Mouse (Mus musculus) erythroblast, embryonic 14.5 days (primary cell): ENCODE results near the gene Vwa5b1. TPM values are rescaled to one million over a fixed set of nuclear protein-coding genes. Genes with fewer than 3 reads are reported as not detected.

Source experiments
- H3K27me3 ChIP-seq: 2 replicates; pipeline ENCODE4 v1.6.1; 2012; ENCODE audit warnings: inconsistent platforms; ENCODE audit not compliant: control insufficient read depth
- H3K36me3 ChIP-seq: 2 replicates; pipeline ENCODE4 v1.6.1; 2012; ENCODE audit warnings: mild to moderate bottlenecking, inconsistent platforms; ENCODE audit not compliant: control insufficient read depth
- H3K4me1 ChIP-seq: 2 replicates; pipeline ENCODE4 v1.6.1; 2012; ENCODE audit warnings: inconsistent platforms; ENCODE audit not compliant: control insufficient read depth
- H3K4me3 ChIP-seq: replicated peaks from 2 replicates; pipeline ENCODE3; 2012; ENCODE audit warnings: moderate library complexity, mild to moderate bottlenecking, inconsistent platforms
- H3K9me3 ChIP-seq: 2 replicates; pipeline ENCODE4 v1.6.1; 2012; ENCODE audit warnings: low read length, inconsistent platforms, mixed read lengths; ENCODE audit not compliant: control insufficient read depth
- GATA1 ChIP-seq: IDR thresholded peaks from 2 replicates; pipeline ENCODE4 v1.6.1; 2012; ENCODE audit warnings: low read length, inconsistent platforms, mixed read lengths
- TAL1 ChIP-seq: IDR thresholded peaks from 3 replicates; pipeline ENCODE4 v1.6.1; 2012; ENCODE audit warnings: low read length, inconsistent platforms, mixed read lengths
- polyA plus RNA-seq: library from polyadenylated mRNA; stranded (reverse); fragments of >175 nt; gene quantifications from 2 replicates; pipeline ENCODE4 v1.2.3, GENCODE M21; 2012

Vwa5b1 gene
- polyA plus RNA-seq, 1 experiment = not detected

DNA sequence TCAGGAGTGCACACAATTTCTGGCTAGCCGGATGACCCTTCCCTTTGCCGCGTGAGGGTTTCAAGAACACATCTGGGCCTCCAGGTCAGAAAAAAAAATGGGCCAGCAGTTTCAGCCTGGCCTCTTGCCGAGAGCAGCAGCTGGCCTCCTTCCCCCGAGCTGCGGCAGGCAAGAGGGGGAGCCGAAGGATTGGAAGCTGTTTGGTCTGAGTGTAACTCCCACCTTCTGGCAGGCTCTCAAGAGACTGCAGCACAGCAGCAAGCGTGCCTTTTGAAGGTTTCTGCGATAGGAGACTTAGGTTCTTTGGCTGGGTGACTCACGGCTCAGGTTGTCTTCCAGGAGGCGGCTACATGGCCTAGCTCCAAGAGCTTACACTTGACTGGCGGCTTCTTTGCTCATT is 92.5 kb downstream of the Vwa5b1 start:
- TF ChIP-seq GATA1 (no peak), TAL1 (no peak)
- Histone ChIP-seq H3K27me3 (no peaks in the 10 kb centered on the region), H3K4me3 (no peak overlapping the region), H3K36me3 (no peaks in the 10 kb centered on the region), H3K9me3 (peaks cover 3% of the 10 kb centered on the region; the same call in 1 of the 2 replicates), H3K4me1 (no peaks in the 10 kb centered on the region)

DNA sequence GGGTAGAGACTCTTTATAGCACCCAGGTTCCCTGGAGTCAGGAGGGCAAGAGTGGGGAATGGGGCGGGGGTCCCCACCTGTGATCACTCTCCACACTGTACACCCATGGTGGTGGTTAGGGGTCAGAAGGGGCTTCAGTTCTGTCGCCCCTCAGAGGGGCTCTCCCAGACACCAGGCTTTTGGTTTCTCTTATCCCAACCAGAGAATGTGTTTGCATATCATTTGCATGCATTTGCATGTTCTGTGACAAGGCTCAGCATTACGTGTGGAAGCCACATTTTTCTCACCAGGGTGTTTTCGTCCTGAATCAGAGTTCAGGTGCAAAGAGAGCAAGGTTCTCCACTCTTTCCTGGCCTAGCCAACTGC is 97.6 kb downstream of the Vwa5b1 start:
- Histone ChIP-seq H3K9me3 (peaks cover 17% of the 10 kb centered on the region), H3K36me3 (no peaks in the 10 kb centered on the region)

DNA sequence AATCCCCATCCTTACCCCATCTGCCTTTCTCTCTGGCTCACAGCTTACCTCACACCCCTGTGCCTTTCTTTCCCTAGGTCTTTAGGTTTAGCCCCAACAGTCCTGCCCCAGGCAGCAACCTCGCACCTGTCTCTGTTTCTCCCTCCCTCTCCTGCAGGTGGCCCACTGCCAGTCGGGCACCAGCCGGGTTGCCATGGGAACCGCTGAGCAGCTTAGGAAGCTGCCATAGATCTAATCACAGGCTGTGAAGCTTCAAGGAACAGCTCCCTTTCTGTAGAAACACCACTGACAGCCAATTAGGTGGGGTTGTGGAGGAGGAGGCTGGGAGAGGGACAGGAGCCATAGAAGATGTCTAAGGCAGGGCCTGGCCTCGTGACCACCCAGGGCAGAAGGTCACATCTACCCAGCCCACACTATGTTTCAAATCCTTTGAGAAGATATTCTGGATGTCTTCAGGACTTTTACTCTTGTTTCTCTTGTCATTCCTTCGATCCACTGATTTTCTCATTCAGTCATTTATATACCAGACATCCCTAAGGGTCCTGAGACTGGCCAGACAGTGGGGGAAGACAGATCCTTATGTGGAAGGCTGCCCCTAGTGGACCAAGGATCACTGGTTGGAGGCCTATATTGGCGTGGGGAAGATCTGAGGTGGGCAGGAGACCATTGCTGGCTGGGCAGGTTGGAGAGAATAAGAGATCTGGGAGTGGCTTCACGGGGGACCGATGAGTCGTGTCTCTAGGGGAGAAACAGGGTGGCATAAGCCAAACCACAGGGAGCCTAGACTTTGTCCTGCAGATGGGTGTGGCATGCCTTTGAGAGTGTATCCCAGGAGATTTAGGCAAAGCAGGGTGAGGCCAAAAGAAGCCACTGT is 98.2 kb downstream of the Vwa5b1 start:
- H3K9me3 ChIP-seq = peaks cover 21% of the 10 kb centered on the region
- H3K4me3 ChIP-seq = no peak overlapping the region
- H3K36me3 ChIP-seq = no peaks in the 10 kb centered on the region
- TF ChIP-seq GATA1 (no peak), TAL1 (no peak)
- H3K4me1 ChIP-seq = no peaks in the 10 kb centered on the region
- no peaks in the 10 kb centered on the region for H3K27me3 ChIP-seq

More for the DNA sequence above, 97.6 kb downstream of the Vwa5b1 start:
- TF ChIP-seq TAL1 (no peak), GATA1 (no peak)
- no peak overlapping the region for H3K4me3 ChIP-seq
- H3K4me1 ChIP-seq = no peaks in the 10 kb centered on the region
- no peaks in the 10 kb centered on the region for H3K27me3 ChIP-seq

DNA sequence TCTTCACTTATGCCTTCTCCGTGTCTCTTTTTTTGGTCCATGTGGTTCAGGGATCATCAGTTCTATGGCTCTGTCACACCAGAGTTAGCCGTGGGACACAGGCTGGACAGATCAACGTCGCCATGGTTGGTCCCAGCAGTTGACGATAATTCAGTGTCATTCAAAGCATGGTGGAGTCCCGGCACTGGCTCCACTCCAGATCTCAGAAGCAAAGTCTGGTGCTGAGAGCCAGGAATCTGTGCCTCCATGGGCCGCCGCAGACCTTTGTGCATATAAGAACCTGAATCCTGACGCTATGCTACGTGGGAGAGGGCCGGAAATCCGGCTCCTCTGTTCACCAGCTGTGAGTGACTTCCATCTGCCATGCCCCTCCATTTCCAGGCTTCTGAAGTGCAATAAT is 100.1 kb downstream of the Vwa5b1 start:
- Histone ChIP-seq H3K4me1 (no peaks in the 10 kb centered on the region), H3K36me3 (no peaks in the 10 kb centered on the region), H3K4me3 (no peak overlapping the region), H3K27me3 (no peaks in the 10 kb centered on the region; the same call in 1 of the 2 replicates), H3K9me3 (peaks cover 35% of the 10 kb centered on the region)
- TF ChIP-seq GATA1 = no peak
- no peak for TF ChIP-seq TAL1

DNA sequence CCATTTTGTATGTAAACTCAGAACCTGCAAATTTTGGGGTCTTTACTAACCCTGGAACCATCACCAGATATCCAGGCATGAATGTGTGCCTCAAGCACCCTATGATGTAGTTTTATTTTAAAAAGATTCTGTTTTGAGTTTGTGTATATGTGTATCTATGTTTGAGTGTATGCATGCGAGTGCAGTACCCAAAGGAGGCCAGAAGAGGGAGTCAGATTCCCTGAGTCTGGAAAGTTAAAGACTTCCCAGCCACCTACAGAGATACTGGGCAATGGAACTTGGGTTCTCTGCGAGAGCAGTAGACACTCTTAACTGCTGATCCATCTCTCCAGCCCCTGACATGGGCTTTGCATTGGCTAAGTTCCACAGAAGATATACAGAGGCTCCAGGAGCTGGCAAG is 101.8 kb downstream of the Vwa5b1 start:
- Histone ChIP-seq H3K27me3 (no peaks in the 10 kb centered on the region; the same call in 1 of the 2 replicates), H3K36me3 (no peaks in the 10 kb centered on the region), H3K4me3 (no peak overlapping the region), H3K9me3 (peaks cover 32% of the 10 kb centered on the region), H3K4me1 (no peaks in the 10 kb centered on the region)
- TF ChIP-seq GATA1 = no peak
- TF ChIP-seq TAL1 = no peak

DNA sequence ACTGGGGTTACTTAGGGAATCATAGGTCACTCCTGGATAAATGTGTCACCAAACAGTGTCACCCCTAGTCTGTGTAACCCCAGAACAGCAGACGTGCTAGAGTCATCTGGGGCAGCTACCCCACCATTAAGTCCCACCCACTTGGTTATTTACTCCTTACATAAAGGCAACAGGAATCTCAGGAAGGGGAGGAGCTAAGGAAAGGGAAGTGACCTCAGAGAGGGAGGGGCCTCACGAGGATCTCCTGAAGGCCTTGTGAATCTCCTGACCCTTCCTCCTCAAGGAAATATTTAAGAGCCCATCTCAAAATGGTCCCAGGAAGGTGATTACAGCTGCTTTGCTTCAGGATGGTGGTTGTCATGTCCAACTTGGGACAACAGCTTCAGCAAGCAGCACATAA is 103.9 kb downstream of the Vwa5b1 start:
- Histone ChIP-seq H3K4me3 (no peak overlapping the region), H3K4me1 (no peaks in the 10 kb centered on the region), H3K36me3 (no peaks in the 10 kb centered on the region), H3K27me3 (no peaks in the 10 kb centered on the region; the same call in 1 of the 2 replicates), H3K9me3 (peaks cover 32% of the 10 kb centered on the region)
- TF ChIP-seq GATA1 (no peak), TAL1 (no peak)

DNA sequence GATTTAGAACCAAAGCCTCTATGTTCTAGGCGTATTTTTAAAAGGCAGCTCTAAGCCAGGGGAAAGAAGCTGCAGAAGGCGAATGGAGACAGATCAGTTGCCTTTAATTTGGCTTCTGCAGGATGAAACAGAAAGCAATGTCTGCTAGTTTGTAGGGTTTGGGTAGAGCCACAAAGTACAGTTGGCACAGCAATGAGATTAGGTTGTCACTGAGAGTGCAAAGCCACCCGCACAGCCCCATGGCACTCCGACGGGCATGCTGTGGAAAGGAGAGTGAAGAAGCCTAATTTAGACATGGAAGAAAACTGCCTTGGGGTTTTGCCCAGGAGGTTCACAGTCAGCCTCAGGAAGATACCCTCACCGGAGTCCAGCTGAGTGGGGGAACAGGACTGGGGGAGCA is 105.7 kb downstream of the Vwa5b1 start:
- TF ChIP-seq GATA1 = no peak
- no peak for TF ChIP-seq TAL1
- no peaks in the 10 kb centered on the region for H3K36me3 ChIP-seq
- peaks cover 32% of the 10 kb centered on the region for H3K9me3 ChIP-seq
- H3K4me1 ChIP-seq = no peaks in the 10 kb centered on the region
- no peak overlapping the region for H3K4me3 ChIP-seq
- H3K27me3 ChIP-seq = no peaks in the 10 kb centered on the region; the same call in 1 of the 2 replicates

DNA sequence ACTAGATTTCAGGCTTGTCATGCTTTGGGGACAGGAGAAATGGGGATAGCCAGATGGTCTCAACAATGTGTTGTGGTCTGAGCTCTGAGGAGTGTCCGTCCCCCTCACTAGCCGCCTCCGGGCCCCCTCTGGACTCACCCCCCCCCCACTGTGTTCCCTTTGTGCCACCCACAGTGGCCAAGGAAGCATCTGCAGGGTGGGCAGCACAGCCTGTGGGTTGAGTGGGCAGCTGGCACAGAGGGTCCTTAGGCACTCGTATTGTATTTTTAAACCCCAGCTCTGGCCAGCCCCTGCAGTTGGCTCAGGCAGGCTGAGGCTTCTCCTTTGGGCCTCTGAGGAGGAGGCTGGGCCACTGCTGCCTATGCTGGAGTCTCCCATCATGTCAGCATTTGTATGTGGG is 110.0 kb downstream of the Vwa5b1 start:
- TF ChIP-seq GATA1 (no peak), TAL1 (no peak)
- Histone ChIP-seq H3K27me3 (no peaks in the 10 kb centered on the region), H3K36me3 (no peaks in the 10 kb centered on the region), H3K4me3 (no peak overlapping the region), H3K9me3 (no peaks in the 10 kb centered on the region), H3K4me1 (no peaks in the 10 kb centered on the region)

DNA sequence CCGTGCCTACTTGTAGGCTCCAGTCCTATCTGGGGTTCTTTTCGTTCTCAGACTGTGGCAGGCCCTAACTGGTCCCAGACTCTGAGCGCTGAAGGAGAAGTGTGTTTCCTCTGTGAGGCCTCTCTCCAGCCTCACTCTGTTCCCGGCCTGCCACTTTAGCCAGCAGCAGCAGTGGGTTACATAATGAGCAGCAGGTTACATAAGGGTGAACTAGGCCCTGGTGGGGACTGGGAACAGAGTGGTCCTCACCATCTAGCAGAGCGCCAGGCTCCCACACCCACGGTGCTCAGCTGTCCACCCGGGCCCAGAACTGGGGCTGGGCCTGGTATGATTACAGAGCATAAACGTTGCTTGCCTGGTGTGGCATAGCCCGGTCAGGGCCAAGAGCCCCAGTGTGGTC is 110.9 kb downstream of the Vwa5b1 start:
- no peaks in the 10 kb centered on the region for H3K36me3 ChIP-seq
- TF ChIP-seq GATA1 (no peak), TAL1 (no peak)
- H3K9me3 ChIP-seq = no peaks in the 10 kb centered on the region
- no peaks in the 10 kb centered on the region for H3K4me1 ChIP-seq
- no peak overlapping the region for H3K4me3 ChIP-seq
- no peaks in the 10 kb centered on the region for H3K27me3 ChIP-seq

DNA sequence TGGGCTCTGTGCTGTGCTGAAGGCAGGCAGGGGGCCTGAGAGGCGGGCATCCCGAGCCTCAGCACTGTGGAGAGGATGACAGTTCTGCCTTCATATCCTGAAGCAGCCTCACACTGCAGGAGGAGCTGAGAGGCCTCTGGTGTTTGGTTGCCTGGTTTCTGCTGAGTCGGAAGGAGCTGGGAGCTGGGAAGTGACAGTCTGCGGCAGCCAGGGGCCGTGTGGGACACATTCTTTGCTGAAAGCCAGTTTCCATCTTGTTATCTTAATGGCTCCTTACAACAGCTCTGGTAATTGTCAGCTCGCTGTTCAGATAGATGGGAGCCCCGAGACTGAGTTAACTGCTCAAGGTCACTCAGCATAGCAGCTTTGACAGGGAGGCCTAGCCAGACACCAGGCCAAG is 111.9 kb downstream of the Vwa5b1 start:
- Histone ChIP-seq H3K36me3 (no peaks in the 10 kb centered on the region), H3K9me3 (no peaks in the 10 kb centered on the region)
- TF ChIP-seq GATA1 (no peak), TAL1 (no peak)

More for the DNA sequence above, 111.9 kb downstream of the Vwa5b1 start:
- Histone ChIP-seq H3K4me1 (no peaks in the 10 kb centered on the region), H3K27me3 (no peaks in the 10 kb centered on the region), H3K4me3 (no peak overlapping the region)
